Mouse (Mus musculus) lung, postnatal 4 days (tissue): ENCODE measurements at regions not wholly inside any gene's neighbourhood (a gene's known extent, or its start where the extent isn't known, plus 50 kb on each side); places are given as distances from the start of the nearest gene placed in this dataset.

Experiments
- DNase-seq, 2 experiments: peaks; one replicate each; pipeline ENCODE4 v3.0.0; 2021

- DNase-seq: no peak
Measured at GRCm38 (mm10) chr5:43048196-43049050, 184.5 kb upstream of the Cpeb2 start.

- DNase-seq: no peak
Measured at GRCm38 (mm10) chr5:43049381-43050301, 183.3 kb upstream of the Cpeb2 start.

GRCm38 (mm10) chr5:43050961-43051517 lies 181.9 kb upstream of the Cpeb2 start:
- no peak for DNase-seq

- DNase-seq: no peak
Measured at GRCm38 (mm10) chr5:43052668-43053067, 180.3 kb upstream of the Cpeb2 start.

GRCm38 (mm10) chr5:43054586-43054985 lies 178.4 kb upstream of the Cpeb2 start:
- DNase-seq: no peak

- DNase-seq: no peak
Measured at GRCm38 (mm10) chr5:43055111-43055710, 177.8 kb upstream of the Cpeb2 start.

GRCm38 (mm10) chr5:43056486-43056885 lies 176.5 kb upstream of the Cpeb2 start:
- DNase-seq: no peak

GRCm38 (mm10) chr5:43061243-43061642 lies 171.7 kb upstream of the Cpeb2 start:
- no peak for DNase-seq

- no peak for DNase-seq
Measured at GRCm38 (mm10) chr5:43061797-43062391, 171.1 kb upstream of the Cpeb2 start.

- no peak for DNase-seq
Measured at GRCm38 (mm10) chr5:43062499-43062898, 170.5 kb upstream of the Cpeb2 start.

- no peak for DNase-seq
Measured at GRCm38 (mm10) chr5:43063386-43063785, 169.6 kb upstream of the Cpeb2 start.

GRCm38 (mm10) chr5:43071541-43071940 lies 161.4 kb upstream of the Cpeb2 start:
- DNase-seq: no peak

- no peak for DNase-seq
Measured at GRCm38 (mm10) chr5:43072340-43072739, 160.6 kb upstream of the Cpeb2 start.

GRCm38 (mm10) chr5:43074536-43074935 lies 158.4 kb upstream of the Cpeb2 start:
- no peak for DNase-seq

- no peak for DNase-seq
Measured at GRCm38 (mm10) chr5:43080252-43080651, 152.7 kb upstream of the Cpeb2 start.

GRCm38 (mm10) chr5:43081561-43082534 lies 151.1 kb upstream of the Cpeb2 start:
- DNase-seq: no peak

- no peak for DNase-seq
Measured at GRCm38 (mm10) chr5:43087077-43087476, 145.9 kb upstream of the Cpeb2 start.

- DNase-seq: no peak
Measured at GRCm38 (mm10) chr5:43087907-43088387, 145.0 kb upstream of the Cpeb2 start.

- no peak for DNase-seq
Measured at GRCm38 (mm10) chr5:43088650-43089397, 144.1 kb upstream of the Cpeb2 start.

- DNase-seq: no peak
Measured at GRCm38 (mm10) chr5:43089475-43089874, 143.5 kb upstream of the Cpeb2 start.
